Mouse (Mus musculus) myocyte (in vitro differentiated cells): ENCODE measurements at regions not wholly inside any gene's neighbourhood (a gene's known extent, or its start where the extent isn't known, plus 50 kb on each side); places are given as distances from the start of the nearest gene placed in this dataset.

Source experiments
- H3K27me3 ChIP-seq: one replicate; pipeline ENCODE4 v1.6.1; 2011; ENCODE audit not compliant: control insufficient read depth, insufficient read depth, insufficient read length
- H3K36me3 ChIP-seq: one replicate; pipeline ENCODE4 v1.6.1; 2011; ENCODE audit not compliant: control insufficient read depth, insufficient read depth
- H3K4me2 ChIP-seq: one replicate; pipeline ENCODE4 v1.6.1; 2011; ENCODE audit warnings: low read depth, control low read depth
- H3K4me3 ChIP-seq: one replicate; pipeline ENCODE4 v1.5.1; 2011; ENCODE audit warnings: mild to moderate bottlenecking, control low read depth, moderate library complexity
- H3K79me2 ChIP-seq: one replicate; pipeline ENCODE4 v1.6.1; 2011; ENCODE audit not compliant: control insufficient read depth, insufficient read depth
- H3ac ChIP-seq: one replicate; pipeline ENCODE4 v1.6.1; 2011; ENCODE audit not compliant: control insufficient read depth, insufficient read length
- CEBPB ChIP-seq: IDR thresholded peaks from 2 replicates; pipeline ENCODE4 v1.6.1; 2011; ENCODE audit warnings: mild to moderate bottlenecking, moderate library complexity; ENCODE audit not compliant: poor library complexity, insufficient read depth, severe bottlenecking
- E2F4 ChIP-seq: IDR thresholded peaks from one replicate; pipeline ENCODE4 v1.6.1; 2011; ENCODE audit warnings: mild to moderate bottlenecking, control low read depth, moderate library complexity; ENCODE audit not compliant: insufficient read depth
- MAX ChIP-seq: IDR thresholded peaks from one replicate; pipeline ENCODE4 v1.6.1; 2011; ENCODE audit warnings: low read depth, mild to moderate bottlenecking, control low read depth
- MYOD1 ChIP-seq, 3 experiments: IDR thresholded peaks; one replicate each; pipeline ENCODE4 v1.6.1; 2011; ENCODE audit warnings: control low read depth in 2 of 3, low read depth in 2 of 3, mild to moderate bottlenecking in 2 of 3, moderate library complexity in 1 of 3; ENCODE audit not compliant: insufficient read length in 2 of 3, control insufficient read depth in 1 of 3
- MYOG ChIP-seq, 3 experiments: IDR thresholded peaks; one replicate each; pipeline ENCODE4 v1.6.1; 2011; ENCODE audit warnings: control low read depth in 2 of 3, low read depth in 2 of 3, mild to moderate bottlenecking in 2 of 3; ENCODE audit not compliant: insufficient read length in 2 of 3, control insufficient read depth in 1 of 3, insufficient read depth in 1 of 3
- POLR2A ChIP-seq: IDR thresholded peaks from one replicate; pipeline ENCODE4 v1.6.1; 2011; ENCODE audit warnings: low read depth, mild to moderate bottlenecking, control low read depth, moderate library complexity; ENCODE audit not compliant: insufficient read length
- POLR2AphosphoS2 ChIP-seq: IDR thresholded peaks from one replicate; pipeline ENCODE4 v1.6.1; 2011; ENCODE audit warnings: low read depth, control low read depth; ENCODE audit not compliant: insufficient read length
- REST ChIP-seq: IDR thresholded peaks from one replicate; pipeline ENCODE4 v1.6.1; 2011; ENCODE audit warnings: mild to moderate bottlenecking, control low read depth, moderate library complexity; ENCODE audit not compliant: insufficient read depth, insufficient read length
- SRF ChIP-seq: IDR thresholded peaks from one replicate; pipeline ENCODE4 v1.6.1; 2011; ENCODE audit warnings: low read depth; ENCODE audit not compliant: control insufficient read depth, insufficient read length
- TCF12 ChIP-seq: IDR thresholded peaks from one replicate; pipeline ENCODE4 v1.6.1; 2011; ENCODE audit warnings: mild to moderate bottlenecking, control low read depth; ENCODE audit not compliant: poor library complexity, insufficient read depth, severe bottlenecking
- TCF3 ChIP-seq: IDR thresholded peaks from one replicate; pipeline ENCODE4 v1.6.1; 2011; ENCODE audit warnings: low read depth, control low read depth; ENCODE audit not compliant: insufficient read length
- USF1 ChIP-seq: IDR thresholded peaks from one replicate; pipeline ENCODE4 v1.6.1; 2011; ENCODE audit warnings: low read depth, mild to moderate bottlenecking, control low read depth, moderate library complexity

DNA sequence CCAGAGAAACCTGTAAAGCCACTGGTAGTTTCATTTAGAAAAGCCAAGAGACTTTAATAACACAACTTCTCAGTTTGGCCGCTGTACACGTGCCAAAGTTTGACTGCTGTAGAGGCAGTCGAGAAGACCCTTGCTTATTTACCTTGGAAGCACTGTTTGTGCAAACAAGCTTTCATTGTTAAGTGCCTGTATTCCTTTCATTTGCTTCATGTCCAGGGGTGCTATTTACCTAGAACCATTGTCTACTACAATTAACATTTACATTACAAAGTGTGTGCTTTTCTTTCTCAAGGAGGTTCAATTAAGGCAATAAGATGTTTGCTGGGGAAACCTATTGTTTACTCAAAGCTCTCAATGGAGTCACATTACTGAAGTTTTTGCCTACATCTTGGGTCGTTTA lies 236.9 kb downstream of the Mef2c start:
- Histone ChIP-seq H3K79me2 (no peaks in the 10 kb centered on the region), H3K4me2 (no peak overlapping the region), H3K36me3 (no peaks in the 10 kb centered on the region), H3K4me3 (no peak overlapping the region), H3ac (no peak overlapping the region), H3K27me3 (peaks cover 5% of the 10 kb centered on the region)
- TF ChIP-seq POLR2AphosphoS2 (no peak), TCF3 (no peak), MYOG (IDR thresholded peaks at IDR 0.05; ENCODE audit: control insufficient read depth in 1 of 3, insufficient read depth in 1 of 3, insufficient read length in 2 of 3, low read depth in 2 of 3) (no peak), CEBPB (no peak)

- Histone ChIP-seq H3K27me3 (peaks cover 5% of the 10 kb centered on the region), H3ac (no peak overlapping the region), H3K4me2 (no peak overlapping the region), H3K79me2 (no peaks in the 10 kb centered on the region), H3K4me3 (no peak overlapping the region), H3K36me3 (no peaks in the 10 kb centered on the region)
- no peak for TF ChIP-seq SRF
- TF ChIP-seq POLR2A, result no peak
- TF ChIP-seq POLR2AphosphoS2, result no peak
- TF ChIP-seq MYOD1 (IDR thresholded peaks at IDR 0.05; ENCODE audit: control insufficient read depth in 1 of 3, insufficient read length in 2 of 3, low read depth in 2 of 3), result no peak
- TF ChIP-seq TCF3, result no peak
- TF ChIP-seq E2F4, result no peak
- no peak for TF ChIP-seq USF1
- TF ChIP-seq MAX, result no peak
- no peak for TF ChIP-seq TCF12
- TF ChIP-seq REST, result no peak
- TF ChIP-seq MYOG (IDR thresholded peaks at IDR 0.05; ENCODE audit: control insufficient read depth in 1 of 3, insufficient read depth in 1 of 3, insufficient read length in 2 of 3, low read depth in 2 of 3), result no peak
These were observed 237.8 kb downstream of the Mef2c start for GRCm38 (mm10) chr13:83741591-83742021.

GRCm38 (mm10) chr13:83742102-83742501 lies 238.3 kb downstream of the Mef2c start:
- TF ChIP-seq E2F4, result no peak
- TF ChIP-seq POLR2AphosphoS2, result no peak
- no peak for TF ChIP-seq REST
- TF ChIP-seq CEBPB, result no peak
- TF ChIP-seq MAX, result no peak
- TF ChIP-seq USF1, result no peak
- TF ChIP-seq SRF, result no peak
- no peak for TF ChIP-seq MYOG (IDR thresholded peaks at IDR 0.05; ENCODE audit: control insufficient read depth in 1 of 3, insufficient read depth in 1 of 3, insufficient read length in 2 of 3, low read depth in 2 of 3)
- TF ChIP-seq MYOD1 (IDR thresholded peaks at IDR 0.05; ENCODE audit: control insufficient read depth in 1 of 3, insufficient read length in 2 of 3, low read depth in 2 of 3), result no peak
- TF ChIP-seq POLR2A, result no peak
- TF ChIP-seq TCF12, result no peak
- TF ChIP-seq TCF3, result no peak
- H3K27me3 ChIP-seq, result peaks cover 5% of the 10 kb centered on the region
- no peaks in the 10 kb centered on the region for H3K36me3 ChIP-seq
- H3K4me2 ChIP-seq, result no peak overlapping the region
- H3K4me3 ChIP-seq, result no peak overlapping the region
- H3K79me2 ChIP-seq, result no peaks in the 10 kb centered on the region
- no peak overlapping the region for H3ac ChIP-seq

DNA sequence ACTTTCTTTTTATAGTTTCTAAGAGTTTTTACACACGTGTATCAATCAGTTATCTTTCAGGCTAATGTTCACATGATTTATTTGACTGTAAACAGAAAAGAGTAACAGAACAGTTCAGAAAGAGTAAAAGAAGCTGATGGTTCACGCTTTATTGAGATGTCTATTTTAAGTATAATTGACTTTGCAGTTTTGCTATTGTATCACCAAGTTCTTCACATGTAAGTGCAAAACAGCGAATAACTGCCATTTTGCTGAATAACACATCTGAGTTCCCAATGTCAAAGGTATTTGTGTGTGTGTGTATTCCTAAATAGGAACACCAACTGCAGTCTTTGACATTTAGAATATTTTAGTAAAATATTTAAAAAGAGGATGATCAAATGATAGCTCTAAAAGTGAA lies 238.7 kb downstream of the Mef2c start:
- H3K36me3 ChIP-seq, result no peaks in the 10 kb centered on the region
- H3K79me2 ChIP-seq, result no peaks in the 10 kb centered on the region
- H3ac ChIP-seq, result no peak overlapping the region
- H3K27me3 ChIP-seq, result peaks cover 5% of the 10 kb centered on the region
- TF ChIP-seq MYOD1 (IDR thresholded peaks at IDR 0.05; ENCODE audit: control insufficient read depth in 1 of 3, insufficient read length in 2 of 3, low read depth in 2 of 3) (no peak), POLR2AphosphoS2 (no peak), E2F4 (no peak), MAX (no peak)
- H3K4me2 ChIP-seq, result no peak overlapping the region
- no peak overlapping the region for H3K4me3 ChIP-seq

GRCm38 (mm10) chr13:83743381-83743780 lies 239.5 kb downstream of the Mef2c start:
- Histone ChIP-seq H3K36me3 (no peaks in the 10 kb centered on the region), H3K79me2 (no peaks in the 10 kb centered on the region), H3K4me2 (no peak overlapping the region), H3K27me3 (peaks cover 5% of the 10 kb centered on the region), H3K4me3 (no peak overlapping the region), H3ac (no peak overlapping the region)
- TF ChIP-seq MYOD1 (IDR thresholded peaks at IDR 0.05; ENCODE audit: control insufficient read depth in 1 of 3, insufficient read length in 2 of 3, low read depth in 2 of 3) (no peak), TCF3 (no peak)
